Mouse (Mus musculus): ENCODE data around the gene Slc4a10. TPM values are rescaled to one million over a fixed set of nuclear protein-coding genes. Genes with fewer than 3 reads are reported as not detected.
"Not testable (repeated sequence)": the region's sequence is repeated elsewhere in the genome, so short reads cannot be mapped to it uniquely, and the experiment has no call there.

Gene Slc4a10
- total RNA-seq (2014; rRNA removed) (42.2 and 55.5 TPM in 2 replicates), polyA plus RNA-seq (2015; fragmentation: Nextera tagmentation; extraction: Ambion mirVana) (11.2 and 16.4 TPM in 2 replicates)

DNA sequence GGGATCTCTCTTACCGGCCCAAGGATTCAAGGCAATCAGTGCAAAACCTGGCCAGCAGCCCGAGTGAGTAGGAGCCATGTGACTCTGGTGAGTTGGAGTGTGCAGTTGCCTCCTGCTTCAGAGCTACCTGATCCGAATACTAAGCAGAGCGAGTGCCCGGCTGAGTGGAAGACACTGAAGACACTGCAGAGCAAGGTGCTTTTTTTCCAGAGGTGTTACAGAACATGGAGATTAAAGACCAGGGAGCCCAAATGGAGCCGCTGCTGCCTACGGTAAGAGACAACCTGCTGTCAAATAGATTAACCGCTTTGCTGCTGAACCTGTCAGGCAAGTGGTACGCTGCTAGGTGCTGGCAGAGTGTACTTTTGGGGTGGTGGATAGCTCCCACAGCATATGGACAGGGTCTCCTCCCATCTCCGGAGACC lies at the start of gene Slc4a10:
Gene Slc4a10 (plus strand): TSS at position 42 of the 425 bp plus-strand sequence.
- DNase-seq = peak; percentile 71
- H3K27ac ChIP-seq (ENCODE audit: low read depth, low read length) = peak within 1 kb of the TSS; percentile 93
- no peaks in the 10 kb centered on the region for H3K4me1 ChIP-seq (ENCODE audit: insufficient read depth)
- peak within 1 kb of the TSS; percentile 68 for H3K4me2 ChIP-seq (ENCODE audit: low read depth)
- no peaks in the 10 kb centered on the region for H3K36me3 ChIP-seq (ENCODE audit: insufficient read depth)
- no peaks in the 10 kb centered on the region for H3K27me3 ChIP-seq (ENCODE audit: insufficient read depth, low read length)
- 6% methylated on average over 10 of the region's 10 CpGs for WGBS
- no peak for TF ChIP-seq CTCF (IDR thresholded peaks at IDR 0.05; ENCODE audit: low read depth)
- peak within 1 kb of the TSS; percentile 57 for H3K4me3 ChIP-seq (ENCODE audit: low read depth, low read length)
- ATAC-seq = peak; percentile 38
- H3K9ac ChIP-seq = peak within 1 kb of the TSS; percentile 82
- no peaks in the 10 kb centered on the region for H3K9me3 ChIP-seq (ENCODE audit: low read length)

DNA sequence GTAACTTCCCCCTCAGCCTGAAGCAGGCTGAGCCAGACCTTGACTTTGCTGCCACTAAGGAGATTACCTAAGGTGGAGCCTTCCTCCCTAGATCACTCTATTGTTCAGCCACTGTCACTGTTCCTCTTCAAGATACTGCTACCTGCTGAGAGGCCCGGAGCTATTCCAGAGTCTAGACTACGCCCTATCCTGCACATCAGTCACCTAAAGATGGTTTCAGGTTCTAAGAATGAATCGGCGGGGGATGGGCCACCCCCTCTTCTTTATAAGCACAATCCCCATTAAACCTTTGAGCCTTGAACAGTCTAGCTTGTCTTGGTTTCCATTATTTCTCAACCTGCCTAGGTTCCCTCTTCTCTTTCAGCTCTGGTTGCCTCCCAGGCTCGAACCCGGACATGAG lies 45.0 kb upstream of the Slc4a10 start:
- H3K9ac ChIP-seq, ATAC-seq: not testable (repeated sequence)
- 91% methylated on average over 6 of the region's 6 CpGs for WGBS

DNA sequence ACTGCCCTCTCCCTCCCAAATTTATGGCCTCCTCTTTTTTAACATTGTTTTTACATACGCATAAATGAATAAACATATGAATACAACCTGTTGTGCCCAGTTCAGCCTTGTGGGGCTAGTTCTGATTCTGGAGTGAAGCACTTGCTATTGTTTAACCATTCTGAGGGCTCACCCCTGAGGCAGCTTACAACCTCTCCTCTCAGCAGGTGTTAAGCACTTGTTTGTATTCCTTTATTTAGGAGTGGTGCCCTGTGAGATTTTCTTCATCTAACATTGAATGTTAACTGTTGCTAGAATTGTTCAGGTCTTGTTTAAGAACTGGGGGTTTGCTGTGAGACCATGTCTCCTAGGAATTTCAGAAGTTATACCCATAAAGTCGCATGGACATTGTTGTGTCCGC lies 28.1 kb upstream of the Slc4a10 start:
- ATAC-seq (no peak), DNase-seq (no peak)
- Histone ChIP-seq H3K9ac (no peak overlapping the region), H3K4me3 (ENCODE audit: low read depth, low read length) (no peak overlapping the region), H3K36me3 (ENCODE audit: insufficient read depth) (no peaks in the 10 kb centered on the region), H3K4me2 (ENCODE audit: low read depth) (no peak overlapping the region), H3K9me3 (ENCODE audit: low read length) (no peaks in the 10 kb centered on the region), H3K27ac (ENCODE audit: low read depth, low read length) (no peak overlapping the region), H3K27me3 (ENCODE audit: insufficient read depth, low read length) (no peaks in the 10 kb centered on the region), H3K4me1 (ENCODE audit: insufficient read depth) (no peaks in the 10 kb centered on the region)
- no peak for TF ChIP-seq CTCF (IDR thresholded peaks at IDR 0.05; ENCODE audit: low read depth)
- 59% methylated on average over 3 of the region's 3 CpGs for WGBS

More for the DNA sequence above, 45.0 kb upstream of the Slc4a10 start:
- not testable (repeated sequence) for H3K4me3 ChIP-seq (ENCODE audit: low read depth, low read length); H3K4me2 ChIP-seq (ENCODE audit: low read depth); H3K9me3 ChIP-seq (ENCODE audit: low read length); H3K36me3 ChIP-seq (ENCODE audit: insufficient read depth); H3K4me1 ChIP-seq (ENCODE audit: insufficient read depth); H3K27ac ChIP-seq (ENCODE audit: low read depth, low read length); H3K27me3 ChIP-seq (ENCODE audit: insufficient read depth, low read length); DNase-seq

DNA sequence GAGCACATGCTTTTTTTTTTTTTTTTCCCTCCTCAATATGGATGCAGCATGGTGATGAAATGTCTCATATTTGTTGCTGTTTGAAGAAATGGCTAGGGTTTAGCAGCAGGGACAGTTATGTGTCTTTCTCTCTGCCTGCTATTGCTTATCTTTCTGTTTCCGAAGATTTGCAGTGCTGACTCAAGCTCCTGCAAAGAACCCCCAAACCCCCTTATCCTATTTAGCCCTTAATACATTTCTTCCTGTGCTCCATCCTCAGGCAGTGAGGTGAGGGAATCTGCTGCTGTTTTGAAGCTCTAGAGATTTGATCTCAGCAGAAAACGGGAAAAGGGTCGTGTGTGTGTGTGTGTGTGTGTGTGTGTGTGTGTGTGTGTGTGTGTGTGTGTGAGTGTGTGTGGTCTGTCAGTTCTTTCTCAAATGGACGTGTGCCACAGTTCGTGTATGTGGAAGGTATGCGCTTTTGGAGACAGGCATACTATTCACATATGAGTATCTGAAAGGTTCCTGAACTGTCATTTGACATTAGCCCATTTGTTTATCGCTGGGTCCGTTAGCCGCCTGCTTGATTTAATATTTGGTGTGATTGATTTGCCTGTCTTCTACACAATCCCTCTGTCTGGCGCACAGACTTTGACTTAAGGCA lies 720 bp downstream of the Slc4a10 start:
- H3K27ac ChIP-seq (ENCODE audit: low read depth, low read length) = peak overlapping the region; percentile 93
- H3K4me1 ChIP-seq (ENCODE audit: insufficient read depth) = no peaks in the 10 kb centered on the region
- DNase-seq (peak; percentile 67), ATAC-seq (peak; percentile 28)
- TF ChIP-seq CTCF (IDR thresholded peaks at IDR 0.05; ENCODE audit: low read depth) = no peak
- peak overlapping the region; percentile 68 for H3K4me2 ChIP-seq (ENCODE audit: low read depth)
- H3K9me3 ChIP-seq (ENCODE audit: low read length) = no peaks in the 10 kb centered on the region
- H3K4me3 ChIP-seq (ENCODE audit: low read depth, low read length) = peak overlapping the region; percentile 57
- H3K9ac ChIP-seq = peak overlapping the region; percentile 82
- H3K27me3 ChIP-seq (ENCODE audit: insufficient read depth, low read length) = no peaks in the 10 kb centered on the region
- no peaks in the 10 kb centered on the region for H3K36me3 ChIP-seq (ENCODE audit: insufficient read depth)
- 4% methylated on average over 10 of the region's 10 CpGs for WGBS

DNA sequence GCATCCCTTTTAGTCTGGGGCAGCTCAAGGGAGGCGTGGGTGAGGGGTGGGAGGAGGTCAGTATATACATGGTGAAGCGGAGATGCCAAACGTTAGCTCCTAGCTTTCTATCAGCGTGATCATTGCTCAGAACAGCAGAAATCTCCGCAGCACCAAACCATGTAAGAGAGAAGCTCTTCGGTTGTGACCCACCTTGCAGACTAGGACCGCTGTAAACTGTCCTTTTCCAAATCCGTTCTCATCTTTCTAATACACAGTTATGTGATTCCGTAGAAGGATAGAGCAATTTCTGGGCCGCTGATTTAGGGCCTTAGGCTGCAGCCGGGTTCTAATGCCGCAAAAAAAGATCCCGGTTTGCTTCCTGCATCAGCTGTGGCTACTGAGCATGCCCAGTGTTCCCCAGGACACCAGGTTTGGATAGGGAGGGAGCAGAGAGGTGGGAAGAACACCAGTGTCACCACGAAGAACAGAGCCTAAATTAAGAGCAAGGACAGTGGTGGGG lies 1.3 kb downstream of the Slc4a10 start:
- Histone ChIP-seq H3K27ac (ENCODE audit: low read depth, low read length) (peak overlapping the region; percentile 93), H3K4me2 (ENCODE audit: low read depth) (peak overlapping the region; percentile 68), H3K4me3 (ENCODE audit: low read depth, low read length) (peak overlapping the region; percentile 57), H3K36me3 (ENCODE audit: insufficient read depth) (no peaks in the 10 kb centered on the region), H3K9me3 (ENCODE audit: low read length) (no peaks in the 10 kb centered on the region), H3K4me1 (ENCODE audit: insufficient read depth) (no peaks in the 10 kb centered on the region), H3K27me3 (ENCODE audit: insufficient read depth, low read length) (no peaks in the 10 kb centered on the region), H3K9ac (peak overlapping the region; percentile 82)
- ATAC-seq (peak; percentile 94), DNase-seq (peak; percentile 89)
- no peak for TF ChIP-seq CTCF (IDR thresholded peaks at IDR 0.05; ENCODE audit: low read depth)
- WGBS = 0% methylated on average over 14 of the region's 14 CpGs

DNA sequence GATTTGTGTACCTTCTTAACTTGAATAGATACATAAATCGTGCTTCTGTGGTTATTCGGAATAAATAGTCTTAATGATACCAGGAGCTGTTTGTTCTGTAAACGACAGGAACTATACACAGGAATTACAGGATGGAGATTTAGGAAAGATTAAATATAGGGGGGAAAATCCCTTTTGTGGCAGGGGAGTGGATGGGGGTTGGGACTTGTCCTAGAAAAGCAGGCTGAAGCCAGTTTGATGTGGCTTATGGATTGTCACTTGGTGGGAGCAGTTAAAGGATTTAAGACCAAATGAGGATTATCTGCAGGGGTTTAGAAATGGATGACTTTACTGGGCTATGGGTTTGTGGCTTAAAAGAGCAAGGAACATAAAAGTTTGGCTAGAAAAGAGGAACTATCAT lies 1.9 kb downstream of the Slc4a10 start:
- H3K27me3 ChIP-seq (ENCODE audit: insufficient read depth, low read length) = no peaks in the 10 kb centered on the region
- H3K4me1 ChIP-seq (ENCODE audit: insufficient read depth) = no peaks in the 10 kb centered on the region
- ATAC-seq = peak; percentile 51
- DNase-seq = peak; percentile 55
- peak overlapping the region; percentile 93 for H3K27ac ChIP-seq (ENCODE audit: low read depth, low read length)
- TF ChIP-seq CTCF (IDR thresholded peaks at IDR 0.05; ENCODE audit: low read depth) = no peak
- no peaks in the 10 kb centered on the region for H3K36me3 ChIP-seq (ENCODE audit: insufficient read depth)
- no peaks in the 10 kb centered on the region for H3K9me3 ChIP-seq (ENCODE audit: low read length)
- H3K4me2 ChIP-seq (ENCODE audit: low read depth) = peak overlapping the region; percentile 68
- peak overlapping the region; percentile 82 for H3K9ac ChIP-seq
- H3K4me3 ChIP-seq (ENCODE audit: low read depth, low read length) = peak overlapping the region; percentile 57
- 4% methylated on average over 3 of the region's 3 CpGs for WGBS

DNA sequence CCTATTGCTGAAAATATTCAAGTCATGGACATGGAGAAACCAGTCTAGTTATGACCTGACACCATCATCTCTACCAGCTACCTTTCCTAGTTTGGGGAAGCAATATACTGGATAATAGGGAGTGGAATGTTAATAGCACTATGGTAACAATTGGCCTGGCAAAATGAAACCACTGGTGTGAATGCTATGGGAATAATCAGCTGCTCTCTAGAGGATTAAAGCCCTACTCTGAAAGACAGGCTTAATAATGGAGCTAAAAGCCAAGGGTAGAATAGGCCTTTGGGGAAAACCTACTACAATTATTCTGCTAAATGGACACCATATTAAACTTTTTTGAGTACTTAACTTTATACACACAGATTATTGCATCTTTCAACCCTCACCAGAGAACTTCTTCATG lies 30.2 kb downstream of the Slc4a10 start:
- DNase-seq (no peak), ATAC-seq (no peak)
- Histone ChIP-seq H3K4me3 (ENCODE audit: low read depth, low read length) (no peak overlapping the region), H3K27me3 (ENCODE audit: insufficient read depth, low read length) (no peaks in the 10 kb centered on the region), H3K4me2 (ENCODE audit: low read depth) (no peak overlapping the region), H3K4me1 (ENCODE audit: insufficient read depth) (no peaks in the 10 kb centered on the region), H3K9me3 (ENCODE audit: low read length) (no peaks in the 10 kb centered on the region), H3K36me3 (ENCODE audit: insufficient read depth) (no peaks in the 10 kb centered on the region), H3K9ac (no peak overlapping the region), H3K27ac (ENCODE audit: low read depth, low read length) (no peak overlapping the region)
- no peak for TF ChIP-seq CTCF (IDR thresholded peaks at IDR 0.05; ENCODE audit: low read depth)

All from forebrain, postnatal 0 days (tissue).